Mouse (Mus musculus): ENCODE data around the gene Usp29.

Gene Usp29

GRCm38 (mm10) chr7:6730241-6730640 is at the start of gene Usp29, which contains the start of gene Peg3:
Usp29 (plus strand) TSS chr7:6730578.
Peg3 (minus strand) TSS chr7:6730431.
- DNase-seq (ENCODE audit: low spot score), result no peak

GRCm38 (mm10) chr7:6685511-6685910 is 44.9 kb upstream of the Usp29 start:
- DNase-seq (ENCODE audit: low spot score), result no peak

GRCm38 (mm10) chr7:6696241-6697045 is 33.9 kb upstream of the Usp29 start, which contains the start of gene Zim1:
Zim1 (minus strand) TSS chr7:6696450.
- DNase-seq (ENCODE audit: low spot score), result no peak

GRCm38 (mm10) chr7:6699230-6699629 is 31.1 kb upstream of the Usp29 start:
- DNase-seq (ENCODE audit: low spot score), result no peak

- DNase-seq (ENCODE audit: low spot score), result no peak
Observed at GRCm38 (mm10) chr7:6707416-6708015, 22.9 kb upstream of the Usp29 start.

- no peak for DNase-seq (ENCODE audit: low spot score)
Observed at GRCm38 (mm10) chr7:6708451-6709180, 21.8 kb upstream of the Usp29 start.

- no peak for DNase-seq (ENCODE audit: low spot score)
Observed at GRCm38 (mm10) chr7:6709396-6709795, 21.0 kb upstream of the Usp29 start.

GRCm38 (mm10) chr7:6727351-6728121 is 2.8 kb upstream of the Usp29 start:
- DNase-seq (ENCODE audit: low spot score), result no peak

GRCm38 (mm10) chr7:6728263-6728931 is 2.0 kb upstream of the Usp29 start:
- DNase-seq (ENCODE audit: low spot score), result no peak

- DNase-seq (ENCODE audit: low spot score), result peak; percentile 10
Observed at GRCm38 (mm10) chr7:6729061-6729817, 1.1 kb upstream of the Usp29 start.

- DNase-seq (ENCODE audit: low spot score), result no peak
Observed at GRCm38 (mm10) chr7:6730801-6731200, 423 bp downstream of the Usp29 start.

- no peak for DNase-seq (ENCODE audit: low spot score)
Observed at GRCm38 (mm10) chr7:6731373-6731772, 995 bp downstream of the Usp29 start.

GRCm38 (mm10) chr7:6731930-6732329 is 1.6 kb downstream of the Usp29 start:
- no peak for DNase-seq (ENCODE audit: low spot score)

- no peak for DNase-seq (ENCODE audit: low spot score)
Observed at GRCm38 (mm10) chr7:6736060-6736459, 5.7 kb downstream of the Usp29 start.

- no peak for DNase-seq (ENCODE audit: low spot score)
Observed at GRCm38 (mm10) chr7:6744281-6744904, 14.0 kb downstream of the Usp29 start.

GRCm38 (mm10) chr7:6749196-6749595 is 18.8 kb downstream of the Usp29 start:
- DNase-seq (ENCODE audit: low spot score), result no peak

GRCm38 (mm10) chr7:6753440-6753839 is 23.1 kb downstream of the Usp29 start:
- DNase-seq (ENCODE audit: low spot score), result no peak

- no peak for DNase-seq (ENCODE audit: low spot score)
Observed at GRCm38 (mm10) chr7:6756777-6757291, 26.5 kb downstream of the Usp29 start.

- no peak for DNase-seq (ENCODE audit: low spot score)
Observed at GRCm38 (mm10) chr7:6759698-6760097, 29.3 kb downstream of the Usp29 start.

GRCm38 (mm10) chr7:6760170-6760569 is 29.8 kb downstream of the Usp29 start:
- DNase-seq (ENCODE audit: low spot score), result no peak

Measured in T-cell, adult 2 months (primary cell).